Mouse (Mus musculus) kidney, embryonic 15.5 days (tissue): ENCODE results near the gene Dock4. TPM values are rescaled to one million over a fixed set of nuclear protein-coding genes. Genes with fewer than 3 reads are reported as not detected.

Experiments
- ATAC-seq: fragments of 200-750 bp; cut with Nextera tagmentation; replicated peaks from 2 replicates; pipeline ENCODE4 v1.8.0; 2017; ENCODE audit warnings: moderate TSS enrichment; ENCODE audit not compliant: low FRiP score
- H3K27ac ChIP-seq: fragments of 300-500 bp; sonication (generic); 2 replicates; pipeline ENCODE4 v1.5.1; 2015; ENCODE audit warnings: mild to moderate bottlenecking, inconsistent platforms
- H3K27me3 ChIP-seq: fragments of 300-500 bp; sonication (generic); 2 replicates; pipeline ENCODE4 v1.6.1; 2015; ENCODE audit warnings: inconsistent platforms
- H3K36me3 ChIP-seq: fragments of 300-500 bp; sonication (generic); 2 replicates; pipeline ENCODE4 v1.6.1; 2015; ENCODE audit warnings: inconsistent platforms
- H3K4me1 ChIP-seq: fragments of 300-500 bp; sonication (generic); 2 replicates; pipeline ENCODE4 v1.6.1; 2015; ENCODE audit warnings: inconsistent platforms
- H3K4me2 ChIP-seq: fragments of 300-500 bp; sonication (generic); 2 replicates; pipeline ENCODE4 v1.6.1; 2015; ENCODE audit warnings: moderate library complexity, mild to moderate bottlenecking, inconsistent platforms
- H3K4me3 ChIP-seq: fragments of 300-500 bp; sonication (generic); replicated peaks from 2 replicates; pipeline ENCODE4 v1.5.1; 2015; ENCODE audit warnings: mild to moderate bottlenecking, inconsistent platforms
- H3K9ac ChIP-seq: fragments of 300-500 bp; sonication (generic); 2 replicates; pipeline ENCODE4 v1.6.1; 2015; ENCODE audit warnings: mild to moderate bottlenecking, inconsistent platforms
- H3K9me3 ChIP-seq: fragments of 300-500 bp; sonication (generic); replicated peaks from 2 replicates; pipeline ENCODE4 v1.6.1; 2016; ENCODE audit warnings: inconsistent platforms
- WGBS: fragments of 180-500 bp; shearing (Covaris S2); methylation state at CpG from one replicate; pipeline ENCODE4 v1.1.7; 2015; ENCODE audit warnings: mixed read lengths; 5-methylcytosine and 5-hydroxymethylcytosine counted together
- polyA plus RNA-seq: library from polyadenylated mRNA; unstranded; fragments of >200 nt; fragmentation: Nextera tagmentation; extraction: Ambion mirVana; gene quantifications from 2 replicates; pipeline ENCODE4 v1.2.1, GENCODE M21; 2015

Gene Dock4
- polyA plus RNA-seq, 1 experiment from 2014 or later = 17.0 TPM

DNA sequence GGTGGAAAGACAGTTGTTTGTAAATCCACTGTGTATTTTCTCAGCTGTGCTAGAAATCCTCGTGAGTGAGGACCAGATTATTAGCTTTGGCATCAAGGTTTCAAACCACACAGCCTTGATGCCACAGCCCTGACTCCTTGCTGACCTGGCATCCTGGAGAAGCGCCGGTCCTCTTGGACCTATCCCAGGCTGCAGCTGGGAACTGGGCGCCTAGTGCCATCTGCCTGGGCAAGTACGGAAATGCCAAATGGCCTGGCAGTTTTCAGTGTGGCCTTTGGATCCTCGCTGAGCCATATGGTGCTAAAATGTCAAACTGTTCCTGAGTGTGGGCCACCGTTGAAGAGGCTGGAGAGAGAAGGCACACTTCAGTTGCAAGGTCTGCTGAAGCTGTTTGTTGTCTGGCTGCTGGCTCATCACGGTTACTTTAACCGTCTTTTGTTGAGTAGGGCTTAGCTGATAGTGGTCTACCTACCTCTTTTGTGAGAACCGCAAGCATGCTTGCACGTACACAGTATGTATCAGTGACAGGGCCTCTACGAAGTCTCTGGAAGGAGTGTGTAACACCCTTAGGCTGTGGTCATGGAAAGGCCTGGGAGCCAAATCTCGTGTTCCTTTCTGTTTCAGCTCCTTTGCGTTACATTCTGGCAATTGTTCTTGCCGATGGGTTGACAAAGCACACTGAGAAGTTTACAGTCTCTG, 53.3 kb downstream of the Dock4 start:
- Histone ChIP-seq H3K9ac (no peak overlapping the region), H3K4me3 (no peak overlapping the region), H3K9me3 (no peaks in the 10 kb centered on the region), H3K4me1 (peaks cover 15% of the 10 kb centered on the region), H3K36me3 (no peaks in the 10 kb centered on the region), H3K27me3 (no peaks in the 10 kb centered on the region), H3K27ac (no peak overlapping the region), H3K4me2 (no peak overlapping the region)
- ATAC-seq = no peak; the same call in 1 of the 2 replicates
- WGBS = 50% methylated on average over 15 of the region's 15 CpGs

GRCm38 (mm10) chr12:40499627-40500329, 54.0 kb downstream of the Dock4 start:
- Histone ChIP-seq H3K4me1 (peaks cover 22% of the 10 kb centered on the region), H3K4me3 (no peak overlapping the region), H3K9me3 (no peaks in the 10 kb centered on the region), H3K9ac (no peak overlapping the region), H3K36me3 (no peaks in the 10 kb centered on the region), H3K4me2 (no peak overlapping the region), H3K27me3 (no peaks in the 10 kb centered on the region), H3K27ac (no peak overlapping the region)
- ATAC-seq = peak; percentile 29; the same call in 1 of the 2 replicates
- WGBS = 54% methylated on average over 5 of the region's 5 CpGs

DNA sequence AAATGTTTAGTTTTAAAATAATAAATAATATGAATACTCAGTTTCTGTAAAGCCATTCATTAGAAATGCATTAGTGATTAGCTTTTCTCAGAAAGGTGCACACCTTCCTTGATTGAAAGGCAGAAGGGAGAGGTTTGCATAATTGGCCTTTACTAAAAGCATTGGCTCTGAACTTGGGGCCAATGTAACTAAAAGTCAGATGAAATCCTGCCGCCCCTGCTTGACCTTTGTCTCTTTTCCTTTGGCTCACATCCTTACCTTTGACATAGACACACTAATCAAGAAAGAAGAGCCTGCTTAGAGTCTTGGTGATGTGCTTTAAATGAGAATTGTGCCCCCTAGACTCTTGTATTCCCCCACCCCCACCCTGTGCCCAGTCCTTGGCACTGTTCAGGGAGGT, 55.4 kb downstream of the Dock4 start:
- Histone ChIP-seq H3K9ac (no peak overlapping the region), H3K4me3 (no peak overlapping the region), H3K4me2 (no peak overlapping the region), H3K36me3 (no peaks in the 10 kb centered on the region), H3K4me1 (peaks cover 24% of the 10 kb centered on the region), H3K27me3 (no peaks in the 10 kb centered on the region), H3K9me3 (no peaks in the 10 kb centered on the region), H3K27ac (no peak overlapping the region)
- 70% methylated on average over 1 of the region's 1 CpGs for WGBS
- no peak for ATAC-seq

DNA sequence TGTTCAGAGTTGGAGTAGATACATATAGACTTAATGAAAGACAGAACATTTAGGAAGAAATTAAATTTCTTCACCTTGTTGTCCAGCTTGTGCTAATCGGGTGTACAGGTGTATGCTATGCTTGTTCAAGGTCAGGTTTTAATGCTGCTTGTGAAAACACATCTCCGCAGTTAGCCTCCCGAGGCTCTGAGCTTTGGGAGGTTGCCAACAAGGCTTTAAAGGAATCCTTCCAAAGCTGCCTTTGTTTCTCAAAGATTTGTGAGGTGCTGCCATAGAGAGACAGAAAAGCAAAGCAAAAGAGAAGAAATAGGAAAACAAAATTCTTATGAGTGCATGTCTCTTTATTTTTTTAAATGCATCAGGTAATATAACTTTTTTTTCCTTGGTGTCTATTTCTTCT, 57.8 kb downstream of the Dock4 start:
- no peaks in the 10 kb centered on the region for H3K9me3 ChIP-seq
- no peak overlapping the region for H3K27ac ChIP-seq
- H3K9ac ChIP-seq = no peak overlapping the region
- H3K27me3 ChIP-seq = no peaks in the 10 kb centered on the region
- H3K4me3 ChIP-seq = no peak overlapping the region
- H3K4me2 ChIP-seq = no peak overlapping the region
- no peak for ATAC-seq
- no peaks in the 10 kb centered on the region for H3K36me3 ChIP-seq
- WGBS = 36% methylated on average over 3 of the region's 3 CpGs
- H3K4me1 ChIP-seq = peaks cover 24% of the 10 kb centered on the region

GRCm38 (mm10) chr12:40504687-40505086, 58.9 kb downstream of the Dock4 start:
- 76% methylated on average over 3 of the region's 3 CpGs for WGBS
- no peaks in the 10 kb centered on the region for H3K9me3 ChIP-seq
- H3K36me3 ChIP-seq = no peaks in the 10 kb centered on the region
- H3K4me2 ChIP-seq = no peak overlapping the region
- H3K4me3 ChIP-seq = no peak overlapping the region
- H3K9ac ChIP-seq = no peak overlapping the region
- H3K27me3 ChIP-seq = no peaks in the 10 kb centered on the region
- peaks cover 15% of the 10 kb centered on the region for H3K4me1 ChIP-seq
- no peak for ATAC-seq
- H3K27ac ChIP-seq = no peak overlapping the region

- WGBS = 63% methylated on average over 4 of the region's 4 CpGs
- no peak overlapping the region for H3K4me3 ChIP-seq
- H3K9me3 ChIP-seq = no peaks in the 10 kb centered on the region
Measured at GRCm38 (mm10) chr12:40507823-40508390, 62.2 kb downstream of the Dock4 start.

GRCm38 (mm10) chr12:40508416-40508815, 62.7 kb downstream of the Dock4 start:
- Histone ChIP-seq H3K27ac (no peak overlapping the region), H3K4me3 (no peak overlapping the region), H3K9ac (no peak overlapping the region), H3K27me3 (no peaks in the 10 kb centered on the region), H3K4me1 (peaks cover 18% of the 10 kb centered on the region), H3K9me3 (no peaks in the 10 kb centered on the region), H3K4me2 (no peak overlapping the region), H3K36me3 (no peaks in the 10 kb centered on the region)
- WGBS = 56% methylated on average over 8 of the region's 8 CpGs
- no peak for ATAC-seq

More at GRCm38 (mm10) chr12:40507823-40508390, 62.2 kb downstream of the Dock4 start:
- no peak for ATAC-seq
- H3K4me1 ChIP-seq = peaks cover 18% of the 10 kb centered on the region
- H3K27me3 ChIP-seq = no peaks in the 10 kb centered on the region
- no peak overlapping the region for H3K9ac ChIP-seq
- H3K27ac ChIP-seq = no peak overlapping the region
- no peak overlapping the region for H3K4me2 ChIP-seq
- H3K36me3 ChIP-seq = no peaks in the 10 kb centered on the region

DNA sequence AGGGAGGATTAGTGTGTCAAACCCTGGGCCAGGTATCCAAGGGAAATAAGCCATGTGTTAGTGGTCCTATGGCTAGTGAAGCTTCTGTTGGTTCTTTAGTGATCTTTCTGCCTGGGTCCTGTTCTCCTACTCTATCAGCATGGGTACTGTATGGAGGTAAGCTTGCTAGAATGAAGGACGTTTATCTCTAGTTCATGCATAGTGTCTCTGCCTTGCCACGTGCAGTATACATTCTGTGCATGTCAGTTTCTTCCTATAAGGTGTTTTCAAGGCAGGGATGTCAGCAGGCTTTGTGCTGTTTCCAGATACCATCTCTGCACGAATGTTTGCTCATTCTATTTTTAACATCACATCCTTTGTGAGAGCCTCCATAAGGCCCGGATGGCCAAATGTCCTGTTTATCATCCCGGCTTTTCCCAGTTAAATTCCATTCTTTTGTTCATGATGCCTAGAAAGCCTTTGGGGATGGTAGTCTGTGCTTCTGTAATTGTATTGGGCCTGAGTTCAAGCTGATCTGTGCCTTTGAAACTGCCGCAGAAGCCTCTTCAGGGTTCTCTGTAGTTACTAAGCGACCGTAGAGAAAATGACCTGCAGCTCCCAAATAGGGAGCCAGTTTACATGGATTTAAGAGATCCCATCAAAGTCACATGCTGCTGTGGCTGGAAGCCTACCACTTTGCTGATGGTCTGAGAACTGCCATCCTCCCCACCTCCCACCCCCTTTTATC, 66.1 kb downstream of the Dock4 start:
- H3K4me3 ChIP-seq = no peak overlapping the region
- WGBS = 67% methylated on average over 8 of the region's 8 CpGs
- H3K4me2 ChIP-seq = no peak overlapping the region
- H3K27me3 ChIP-seq = no peaks in the 10 kb centered on the region
- ATAC-seq = no peak
- H3K4me1 ChIP-seq = 0 out of 2 replicates have a peak, but pooled peaks cover 9% of the 10 kb centered on the region
- no peak overlapping the region for H3K9ac ChIP-seq
- no peaks in the 10 kb centered on the region for H3K9me3 ChIP-seq
- no peak overlapping the region for H3K27ac ChIP-seq
- H3K36me3 ChIP-seq = no peaks in the 10 kb centered on the region

DNA sequence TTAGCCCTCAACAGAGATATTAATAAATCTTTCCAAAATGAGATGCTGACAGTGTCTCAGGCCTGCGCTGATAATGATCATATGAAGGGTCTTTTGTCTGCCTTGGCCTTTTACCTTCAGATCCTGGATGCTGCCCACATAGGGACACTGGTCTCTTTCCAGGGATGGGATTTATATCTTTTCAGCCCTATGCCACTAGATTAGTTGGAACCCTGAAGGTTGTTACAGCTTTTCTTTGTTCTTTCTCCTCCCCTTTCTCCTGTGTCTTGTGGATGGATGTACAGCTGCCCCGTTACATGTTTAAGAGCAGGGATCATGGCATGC, 66.6 kb downstream of the Dock4 start:
- no peak overlapping the region for H3K4me2 ChIP-seq
- no peaks in the 10 kb centered on the region for H3K27me3 ChIP-seq
- H3K27ac ChIP-seq = no peak overlapping the region
- H3K4me1 ChIP-seq = 0 out of 2 replicates have a peak, but pooled peaks cover 9% of the 10 kb centered on the region
- no peaks in the 10 kb centered on the region for H3K36me3 ChIP-seq
- 77% methylated on average over 2 of the region's 2 CpGs for WGBS
- ATAC-seq = no peak
- H3K9me3 ChIP-seq = no peaks in the 10 kb centered on the region
- H3K9ac ChIP-seq = no peak overlapping the region
- H3K4me3 ChIP-seq = no peak overlapping the region

DNA sequence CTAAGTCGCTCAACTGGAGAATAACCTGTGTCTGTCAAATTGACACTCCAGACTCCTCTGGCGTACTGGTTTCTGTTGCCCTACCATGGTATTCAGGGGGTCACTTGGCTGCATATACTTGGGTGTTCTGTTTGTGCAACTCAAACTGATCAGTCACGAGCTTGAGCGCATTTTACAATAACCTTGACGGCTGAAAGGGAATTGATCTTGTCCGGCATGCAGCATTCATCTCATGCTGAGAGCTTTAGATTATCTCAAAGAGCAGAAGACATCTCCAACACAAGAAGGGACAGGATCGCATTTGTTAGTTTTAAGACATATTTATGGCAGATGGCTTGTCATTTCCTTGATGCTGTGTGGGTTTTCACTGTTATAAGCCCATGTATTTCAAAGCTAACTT, 67.2 kb downstream of the Dock4 start:
- no peaks in the 10 kb centered on the region for H3K9me3 ChIP-seq
- H3K9ac ChIP-seq = no peak overlapping the region
- no peaks in the 10 kb centered on the region for H3K27me3 ChIP-seq
- ATAC-seq = no peak
- 66% methylated on average over 7 of the region's 7 CpGs for WGBS
- H3K4me2 ChIP-seq = no peak overlapping the region
- H3K36me3 ChIP-seq = no peaks in the 10 kb centered on the region
- H3K4me3 ChIP-seq = no peak overlapping the region
- H3K27ac ChIP-seq = no peak overlapping the region
- H3K4me1 ChIP-seq = 0 out of 2 replicates have a peak, but pooled peaks cover 9% of the 10 kb centered on the region

DNA sequence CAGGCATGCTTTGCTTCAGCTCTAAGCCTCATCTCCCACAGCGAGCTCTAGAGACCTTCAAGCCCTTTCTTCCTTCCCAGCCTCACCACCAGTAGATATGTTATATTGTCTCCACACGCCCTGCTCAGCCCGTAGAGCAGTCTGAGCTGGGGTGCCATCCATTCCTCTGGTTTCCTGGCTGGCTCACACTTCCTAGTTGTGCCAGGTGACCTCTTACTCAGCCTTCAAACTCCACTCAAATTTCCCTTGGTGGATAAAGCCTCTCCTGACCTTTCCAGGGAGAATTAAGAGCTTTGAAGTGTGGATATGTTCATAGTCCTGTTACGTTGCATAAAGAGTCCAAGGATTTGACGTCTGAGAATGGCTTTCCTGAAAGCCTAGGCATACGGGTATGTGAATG, 68.3 kb downstream of the Dock4 start:
- Histone ChIP-seq H3K27ac (no peak overlapping the region), H3K9me3 (no peaks in the 10 kb centered on the region), H3K9ac (no peak overlapping the region), H3K4me2 (no peak overlapping the region), H3K4me3 (no peak overlapping the region), H3K27me3 (no peaks in the 10 kb centered on the region), H3K36me3 (no peaks in the 10 kb centered on the region), H3K4me1 (0 out of 2 replicates have a peak, but pooled peaks cover 9% of the 10 kb centered on the region)
- WGBS = 70% methylated on average over 6 of the region's 6 CpGs
- no peak for ATAC-seq

GRCm38 (mm10) chr12:40522468-40522867, 76.7 kb downstream of the Dock4 start:
- Histone ChIP-seq H3K27me3 (no peaks in the 10 kb centered on the region), H3K9ac (no peak overlapping the region), H3K9me3 (no peaks in the 10 kb centered on the region), H3K36me3 (no peaks in the 10 kb centered on the region), H3K4me3 (no peak overlapping the region), H3K27ac (no peak overlapping the region), H3K4me2 (no peak overlapping the region), H3K4me1 (no peaks in the 10 kb centered on the region)
- WGBS = 85% methylated on average over 4 of the region's 4 CpGs
- no peak for ATAC-seq
